In the genomic region with DNA sequence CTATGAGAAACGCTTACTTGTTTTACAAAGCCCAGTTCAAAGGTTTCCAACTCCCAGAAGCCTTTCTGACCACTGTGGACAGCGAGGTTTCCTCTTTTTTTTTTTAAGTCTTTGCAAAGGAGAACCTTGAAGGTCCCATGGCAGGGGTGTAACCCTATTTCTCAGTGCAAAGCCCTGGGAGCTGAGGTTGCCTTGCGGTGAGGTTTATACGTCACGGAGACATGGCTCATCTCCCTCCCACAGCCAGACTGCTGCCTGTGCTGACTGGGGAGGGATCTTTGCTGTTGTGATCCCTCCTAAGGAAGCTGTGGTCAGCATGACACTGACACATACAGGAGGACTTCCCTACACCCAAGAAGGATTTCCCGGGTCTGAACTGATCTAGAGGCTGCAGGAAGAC, we compare ENCODE assay signal across 15 mouse cellular contexts. TPM values are rescaled to one million over a fixed set of nuclear protein-coding genes. Genes with fewer than 3 reads are reported as not detected.
DNase-seq lines count a peak whose midpoint lies in the region; ATAC-seq and TF ChIP-seq lines count a peak whose summit lies in the region.
"Had no signal": no experiment of that assay in that cellular context is flagged by ENCODE, and none has a peak within 500 bp of the region (broad histone marks: within the 10 kb centered on the region; RNA-seq: fewer than 3 reads in every experiment).

No protein-coding gene starts in this region.

- no peaks in the 10 kb centered on the region for H3K27me3 ChIP-seq in forebrain, embryonic 14.5 days (replicated peaks; ENCODE audit: control insufficient read depth, insufficient read depth, low read length)
- H3K27me3 ChIP-seq: lung, embryonic 15.5 days; stomach, embryonic 15.5 days had no signal

- no peaks in the 10 kb centered on the region for H3K9me3 ChIP-seq in forebrain, embryonic 14.5 days (replicated peaks; ENCODE audit: control insufficient read depth, low read length)
- H3K9me3 ChIP-seq: lung, embryonic 15.5 days; stomach, embryonic 15.5 days had no signal

- H3K27ac ChIP-seq in gastrocnemius, adult 2 months, result peak overlapping the region; percentile 82; the same call in 1 of the 2 replicates
- no peak overlapping the region for H3K27ac ChIP-seq in forebrain, embryonic 14.5 days (ENCODE audit: low read depth, low read length)
- H3K27ac ChIP-seq: heart, adult 2 months; lung, embryonic 15.5 days; stomach, embryonic 15.5 days had no signal

- WGBS in lung, adult 2 months, result 73% methylated on average over 6 of the region's 6 CpGs
- 78% methylated on average over 6 of the region's 6 CpGs for WGBS in forebrain, embryonic 14.5 days

- H3K36me3 ChIP-seq in forebrain, embryonic 14.5 days (ENCODE audit: control insufficient read depth, insufficient read depth, low read length), result no peaks in the 10 kb centered on the region

- H3K4me1 ChIP-seq in lung, adult 2 months (ENCODE audit: control insufficient read depth, insufficient read depth, low read length), result peaks cover 17% of the 10 kb centered on the region
- H3K4me1 ChIP-seq in forebrain, embryonic 14.5 days (ENCODE audit: control insufficient read depth, insufficient read depth, low read length), result peaks cover 6% of the 10 kb centered on the region; the same call in 1 of the 2 replicates

- no peak for ATAC-seq in forebrain, embryonic 14.5 days

- H3K9ac ChIP-seq in forebrain, embryonic 14.5 days (ENCODE audit: low read length), result no peak overlapping the region
- H3K9ac ChIP-seq: lung, embryonic 15.5 days; stomach, embryonic 15.5 days had no signal

- H3K4me2 ChIP-seq in forebrain, embryonic 14.5 days (ENCODE audit: low read length), result no peak overlapping the region
- H3K4me2 ChIP-seq: lung, embryonic 15.5 days; stomach, embryonic 15.5 days had no signal

- intact Hi-C loops in gastrocnemius, adult 2 months (cut with DNase I), result no loop called here
- intact Hi-C loops in gastrocnemius, postnatal 14 days (cut with DNase I; ENCODE audit: low total_unique reads), result no loop called here

- TF ChIP-seq CTCF in gastrocnemius, adult 2 months (IDR thresholded peaks at IDR 0.05), result no peak
- TF ChIP-seq CTCF in lung, adult 2 months (IDR thresholded peaks at IDR 0.05; ENCODE audit: insufficient read depth, low read length), result no peak

- no peak for TF ChIP-seq POLR2A in lung, adult 2 months (IDR thresholded peaks at IDR 0.05; ENCODE audit: borderline replicate concordance, extremely low read depth, low read depth, low read length)

- no peak for DNase-seq in gastrocnemius, adult 2 months
- DNase-seq in gastrocnemius, postnatal 14 days, result no peak
- peak; percentile 65 for DNase-seq in lung, postnatal 25 days (ENCODE audit: low spot score)
- no peak for DNase-seq in lung, adult 2 months
- DNase-seq in c-Kit-positive CD71-negative TER-119-negative erythroid progenitor cells, embryonic 14.5 days (ENCODE audit: low read depth), result peak; percentile 68
- DNase-seq in monocyte, adult 2 months (ENCODE audit: low read depth in 1 of 2, low spot score in 2 of 2), result peak; percentile 83 to 91
- DNase-seq in cerebellum, adult 8-10 months, result no peak
- DNase-seq in forebrain, embryonic 14.5 days (ENCODE audit: low spot score), result no peak
- DNase-seq: adrenal gland, adult 2 months; cerebellum, postnatal 36 days; kidney, postnatal 14 days; retina, postnatal 1 day had no signal

- H3K4me3 ChIP-seq in gastrocnemius, adult 2 months, result no peak overlapping the region
- H3K4me3 ChIP-seq in lung, adult 2 months (replicated peaks; ENCODE audit: extremely low read depth, low read depth, low read length), result no peak overlapping the region
- no peak overlapping the region for H3K4me3 ChIP-seq in forebrain, embryonic 14.5 days (ENCODE audit: low read depth, low read length)
- H3K4me3 ChIP-seq: heart, adult 2 months; lung, embryonic 15.5 days; stomach, embryonic 15.5 days had no signal

RNA-seq across cellular contexts. Expression of gene Tgm2, which starts 13.2 kb away (rescaled TPM):
- 10 to 100 TPM; 44.2 to 55.4 TPM for total RNA-seq in gastrocnemius, adult 2 months (2021)
- 10 to 100 TPM; 48.4 to 50.2 TPM for total RNA-seq in gastrocnemius, postnatal 14 days (2021)
- polyA plus RNA-seq in lung, adult 2 months (2012; rRNA removed), result 285 and 297 TPM in 2 replicates
- polyA plus RNA-seq in forebrain, embryonic 14.5 days (2014; fragmentation: Nextera tagmentation; extraction: Ambion mirVana), result 5.0 and 7.0 TPM in 2 replicates

Comparison
In these comparisons a context has a peak if more than half of its experiments do, and no peak if none do; other contexts are left out.
1. DNase-seq: peak in lung, postnatal 25 days (single experiment), c-Kit-positive CD71-negative TER-119-negative erythroid progenitor cells, embryonic 14.5 days (single experiment) and monocyte, adult 2 months (2 of 2); none in gastrocnemius, adult 2 months (single experiment), gastrocnemius, postnatal 14 days (single experiment), lung, adult 2 months (single experiment), cerebellum, adult 8-10 months (single experiment) and forebrain, embryonic 14.5 days (single experiment).